Mouse (Mus musculus): ENCODE data around the gene Mtmr12.

DNA sequence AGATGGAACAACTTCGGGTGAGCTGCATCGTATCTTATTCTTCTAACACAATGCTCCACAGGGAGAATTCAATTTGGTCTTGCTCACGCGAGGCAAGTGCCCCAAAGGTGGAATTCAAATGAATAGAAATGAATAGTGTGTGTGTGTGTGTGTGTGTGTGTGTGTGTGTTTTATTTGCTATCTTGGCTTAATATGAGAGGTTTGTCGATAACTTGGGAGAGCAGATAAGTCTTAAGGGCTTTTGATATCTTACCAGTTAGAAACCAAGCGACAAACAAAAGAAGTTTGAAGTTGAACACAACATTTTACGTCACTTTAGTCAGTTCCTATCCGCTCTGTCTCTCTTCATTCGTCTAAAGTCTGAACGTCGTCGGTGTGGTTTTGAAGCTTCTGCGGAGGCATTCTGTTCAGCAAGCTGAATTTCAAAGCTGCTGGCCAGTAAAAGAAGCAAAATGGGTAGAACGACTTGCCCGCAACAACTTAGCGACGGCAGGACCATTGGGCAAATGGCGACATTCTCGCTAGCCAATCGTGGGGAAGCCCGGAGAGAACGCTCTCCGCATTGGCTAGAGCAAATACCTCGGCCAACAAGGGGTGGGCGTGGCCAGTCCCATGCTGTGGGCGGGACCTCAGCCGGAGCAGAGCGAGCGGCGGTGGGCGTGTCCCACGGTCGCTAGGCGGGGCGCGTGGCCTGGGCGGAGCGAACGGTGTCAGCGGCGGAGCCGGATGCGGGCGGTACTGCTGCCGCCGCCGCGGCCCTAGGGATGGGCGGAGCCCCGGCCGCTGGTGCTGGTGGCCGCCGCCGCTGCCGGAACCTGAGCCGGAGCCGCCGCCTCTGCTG, at the start of gene Mtmr12:
- TF ChIP-seq CTCF (IDR thresholded peaks at IDR 0.05; ENCODE audit: borderline replicate concordance, control insufficient read depth, extremely low read depth, insufficient read depth, low read length, poor library complexity) = peak; percentile 76
- TF ChIP-seq POLR2A (IDR thresholded peaks at IDR 0.05; ENCODE audit: control insufficient read depth, extremely low read depth, insufficient read depth, low read length, poor library complexity) = peak; percentile 84
